Mouse (Mus musculus) forebrain, embryonic 11.5 days (tissue): ENCODE measurements around the gene Aste1. TPM values are rescaled to one million over a fixed set of nuclear protein-coding genes. Genes with fewer than 3 reads are reported as not detected.
A peak's percentile ranks its signal among the peaks of the same experiment; 100 is the strongest.

Source experiments
- ATAC-seq: fragments of 200-750 bp; cut with Nextera tagmentation; replicated peaks from 2 replicates; pipeline ENCODE4 v1.8.0; 2017; ENCODE audit warnings: moderate TSS enrichment; ENCODE audit not compliant: low FRiP score
- DNase-seq: peaks from one replicate; pipeline ENCODE4 v3.0.0-alpha.2; 2017; ENCODE audit warnings: low spot score
- H3K27ac ChIP-seq: fragments of 300-500 bp; sonication (generic); 2 replicates; pipeline ENCODE4 v1.5.1; 2014; ENCODE audit warnings: low read depth, low read length
- H3K27me3 ChIP-seq: fragments of 300-500 bp; sonication (generic); 2 replicates; pipeline ENCODE4 v1.6.1; 2014; ENCODE audit warnings: mild to moderate bottlenecking, low read length, mixed read lengths; ENCODE audit not compliant: control insufficient read depth, insufficient read depth
- H3K36me3 ChIP-seq: fragments of 300-500 bp; sonication (generic); 2 replicates; pipeline ENCODE4 v1.6.1; 2014; ENCODE audit warnings: mild to moderate bottlenecking, low read length, moderate library complexity, mixed read lengths; ENCODE audit not compliant: control insufficient read depth, insufficient read depth
- H3K4me1 ChIP-seq: fragments of 300-500 bp; sonication (generic); replicated peaks from 2 replicates; pipeline ENCODE4 v1.6.1; 2014; ENCODE audit warnings: low read length, mixed read lengths; ENCODE audit not compliant: control insufficient read depth, insufficient read depth
- H3K4me2 ChIP-seq: fragments of 300-500 bp; sonication (generic); 2 replicates; pipeline ENCODE4 v1.6.1; 2014; ENCODE audit warnings: low read depth, mild to moderate bottlenecking, low read length, moderate library complexity, mixed read lengths; ENCODE audit not compliant: severe bottlenecking
- H3K4me3 ChIP-seq: fragments of 300-500 bp; sonication (generic); 2 replicates; pipeline ENCODE4 v1.5.1; 2014; ENCODE audit warnings: low read depth, low read length
- H3K9ac ChIP-seq: fragments of 300-500 bp; sonication (generic); 2 replicates; pipeline ENCODE4 v1.6.1; 2014; ENCODE audit warnings: low read length
- H3K9me3 ChIP-seq: fragments of 300-500 bp; sonication (generic); 2 replicates; pipeline ENCODE4 v1.6.1; 2016; ENCODE audit warnings: low read length, mixed read lengths; ENCODE audit not compliant: control insufficient read depth
- WGBS: fragments of 180-500 bp; shearing (Covaris S2); extraction: QIAGEN DNeasy Blood & Tissue Kit; methylation state at CpG from one replicate; pipeline ENCODE4 v1.1.7; 2014; 5-methylcytosine and 5-hydroxymethylcytosine counted together
- polyA plus RNA-seq: library from polyadenylated mRNA; unstranded; fragments of >200 nt; fragmentation: Nextera tagmentation; extraction: Ambion mirVana; gene quantifications from 2 replicates; pipeline ENCODE4 v1.2.1, GENCODE M21; 2014

Gene Aste1
- polyA plus RNA-seq, 1 experiment from 2014 or later, result 20.5 TPM

- DNase-seq (no peak), ATAC-seq (no peak)
- H3K27ac ChIP-seq, result no peak overlapping the region
- H3K27me3 ChIP-seq, result no peaks in the 10 kb centered on the region
- H3K9me3 ChIP-seq, result no peaks in the 10 kb centered on the region
- H3K4me3 ChIP-seq, result no peak overlapping the region
- H3K36me3 ChIP-seq, result no peaks in the 10 kb centered on the region
- H3K9ac ChIP-seq, result no peak overlapping the region
- 83% methylated on average over 7 of the region's 7 CpGs for WGBS
- no peaks in the 10 kb centered on the region for H3K4me1 ChIP-seq
- H3K4me2 ChIP-seq, result no peak overlapping the region
These were observed 18.8 kb upstream of the Aste1 start for GRCm38 (mm10) chr9:105376411-105376810.

- Histone ChIP-seq H3K36me3 (no peaks in the 10 kb centered on the region), H3K27ac (no peak overlapping the region), H3K9me3 (no peaks in the 10 kb centered on the region), H3K4me1 (no peaks in the 10 kb centered on the region), H3K9ac (no peak overlapping the region), H3K4me3 (no peak overlapping the region), H3K4me2 (no peak overlapping the region), H3K27me3 (no peaks in the 10 kb centered on the region)
- WGBS, result 79% methylated on average over 7 of the region's 7 CpGs
- DNase-seq, result no peak
- ATAC-seq, result no peak
These were observed 18.1 kb upstream of the Aste1 start for GRCm38 (mm10) chr9:105376954-105377530.

GRCm38 (mm10) chr9:105377622-105378021 is 17.6 kb upstream of the Aste1 start:
- no peak for ATAC-seq
- 73% methylated on average over 3 of the region's 3 CpGs for WGBS

GRCm38 (mm10) chr9:105379533-105380145 is 15.6 kb upstream of the Aste1 start:
- H3K4me3 ChIP-seq, result no peak overlapping the region
- no peaks in the 10 kb centered on the region for H3K9me3 ChIP-seq
- DNase-seq (no peak), ATAC-seq (no peak)
- no peak overlapping the region for H3K4me2 ChIP-seq
- H3K9ac ChIP-seq, result no peak overlapping the region
- 79% methylated on average over 8 of the region's 8 CpGs for WGBS
- no peaks in the 10 kb centered on the region for H3K27me3 ChIP-seq
- H3K4me1 ChIP-seq, result no peaks in the 10 kb centered on the region
- no peaks in the 10 kb centered on the region for H3K36me3 ChIP-seq
- no peak overlapping the region for H3K27ac ChIP-seq

More at GRCm38 (mm10) chr9:105377622-105378021, 17.6 kb upstream of the Aste1 start:
- Histone ChIP-seq H3K27ac (no peak overlapping the region), H3K27me3 (no peaks in the 10 kb centered on the region), H3K9me3 (no peaks in the 10 kb centered on the region), H3K4me1 (no peaks in the 10 kb centered on the region), H3K4me2 (no peak overlapping the region), H3K9ac (no peak overlapping the region), H3K36me3 (no peaks in the 10 kb centered on the region), H3K4me3 (no peak overlapping the region)
- no peak for DNase-seq

GRCm38 (mm10) chr9:105387403-105387802 is 7.8 kb upstream of the Aste1 start:
- 79% methylated on average over 5 of the region's 5 CpGs for WGBS
- Histone ChIP-seq H3K4me3 (no peak overlapping the region), H3K4me1 (no peaks in the 10 kb centered on the region), H3K27ac (no peak overlapping the region), H3K4me2 (no peak overlapping the region), H3K9me3 (no peaks in the 10 kb centered on the region), H3K27me3 (no peaks in the 10 kb centered on the region), H3K9ac (no peak overlapping the region), H3K36me3 (no peaks in the 10 kb centered on the region)
- DNase-seq (no peak), ATAC-seq (no peak)

- H3K4me3 ChIP-seq, result no peak overlapping the region
- no peaks in the 10 kb centered on the region for H3K36me3 ChIP-seq
- no peak overlapping the region for H3K9ac ChIP-seq
- no peaks in the 10 kb centered on the region for H3K27me3 ChIP-seq
- ATAC-seq (peak; percentile 33; the same call in 1 of the 2 replicates), DNase-seq (peak; percentile 79)
- H3K4me2 ChIP-seq, result no peak overlapping the region
- 25% methylated on average over 4 of the region's 4 CpGs for WGBS
- H3K9me3 ChIP-seq, result no peaks in the 10 kb centered on the region
- no peaks in the 10 kb centered on the region for H3K4me1 ChIP-seq
- no peak overlapping the region for H3K27ac ChIP-seq
These were observed 5.9 kb upstream of the Aste1 start for GRCm38 (mm10) chr9:105389289-105389688.

GRCm38 (mm10) chr9:105390616-105391015 is 4.6 kb upstream of the Aste1 start:
- Histone ChIP-seq H3K27ac (no peak overlapping the region), H3K4me1 (no peaks in the 10 kb centered on the region), H3K4me3 (no peak overlapping the region), H3K4me2 (no peak overlapping the region), H3K36me3 (no peaks in the 10 kb centered on the region), H3K9ac (no peak overlapping the region), H3K9me3 (no peaks in the 10 kb centered on the region), H3K27me3 (no peaks in the 10 kb centered on the region)
- no peak for ATAC-seq
- 72% methylated on average over 4 of the region's 5 CpGs for WGBS
- no peak for DNase-seq

- Histone ChIP-seq H3K36me3 (no peaks in the 10 kb centered on the region; the same call in 1 of the 2 replicates), H3K4me2 (peak overlapping the region; percentile 54), H3K27me3 (no peaks in the 10 kb centered on the region), H3K9me3 (no peaks in the 10 kb centered on the region), H3K4me1 (0 out of 2 replicates have a peak, but pooled peaks cover 6% of the 10 kb centered on the region), H3K4me3 (peak overlapping the region; percentile 63), H3K9ac (no peak overlapping the region), H3K27ac (no peak overlapping the region)
- 14% methylated on average over 11 of the region's 11 CpGs for WGBS
- no peak for DNase-seq
- ATAC-seq, result peak; percentile 22; the same call in 1 of the 2 replicates
These were observed 472 bp upstream of the Aste1 start for GRCm38 (mm10) chr9:105394720-105395119.

- Histone ChIP-seq H3K4me1 (no peaks in the 10 kb centered on the region), H3K36me3 (no peaks in the 10 kb centered on the region; the same call in 1 of the 2 replicates), H3K27me3 (no peaks in the 10 kb centered on the region), H3K9me3 (no peaks in the 10 kb centered on the region), H3K4me2 (no peak overlapping the region), H3K4me3 (no peak overlapping the region), H3K9ac (no peak overlapping the region), H3K27ac (no peak overlapping the region)
- 95% methylated on average over 6 of the region's 6 CpGs for WGBS
- no peak for DNase-seq
- no peak for ATAC-seq
These were observed 13.4 kb downstream of the Aste1 start for GRCm38 (mm10) chr9:105408549-105408948.
